Mouse (Mus musculus) adrenal gland, postnatal 14 days (tissue): Measurements from ENCODE around the gene Yju2. TPM values are rescaled to one million over a fixed set of nuclear protein-coding genes. Genes with fewer than 3 reads are reported as not detected.

Experiments used
- DNase-seq: peaks from one replicate; pipeline ENCODE4 v3.0.0; 2021; ENCODE audit warnings: mixed read lengths
- total RNA-seq: library from RNA; stranded (reverse); gene quantifications from 2 replicates; pipeline ENCODE4 v1.2.3, GENCODE M21; 2021

Gene Yju2
- total RNA-seq, 1 experiment from 2014 or later: 18.2 TPM

DNA sequence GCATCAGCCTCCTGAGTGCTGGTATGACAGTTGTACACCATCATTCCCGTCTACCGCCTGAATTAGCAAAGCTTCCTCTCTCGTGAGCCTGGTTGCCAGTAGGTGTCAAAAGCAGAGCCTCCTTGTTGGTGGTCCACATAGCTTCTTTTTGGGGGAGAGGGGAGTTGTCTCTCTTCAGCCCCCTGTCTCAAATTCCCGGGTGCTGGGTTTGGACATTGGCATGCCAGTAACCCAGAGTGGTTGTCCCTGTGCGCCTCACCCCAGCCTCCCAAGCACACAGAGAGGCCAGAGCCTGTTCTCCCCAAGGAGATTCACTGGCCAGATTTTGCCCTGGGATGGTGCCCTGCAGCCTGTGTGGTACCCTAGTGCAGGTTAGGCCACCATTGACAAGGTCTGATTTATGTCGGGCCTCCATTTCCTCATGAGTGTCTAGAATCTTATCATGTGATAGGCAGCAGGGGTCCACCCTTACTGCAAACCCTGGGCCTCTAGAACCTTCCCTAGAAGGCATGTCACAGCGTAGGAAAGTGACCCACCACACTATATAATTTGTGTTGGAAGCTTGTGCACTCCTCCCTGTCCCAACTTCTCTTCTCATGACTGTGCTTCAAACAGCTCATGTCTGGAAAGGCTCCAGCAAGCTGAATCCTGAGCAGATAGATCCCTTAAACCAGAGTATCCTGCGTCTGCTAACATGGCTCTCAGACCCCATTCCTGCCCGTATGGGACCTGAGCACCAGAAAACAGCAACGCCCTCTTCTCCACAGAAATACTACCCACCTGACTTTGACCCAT lies 1.2 kb downstream of the Yju2 start:
- DNase-seq: no peak

DNA sequence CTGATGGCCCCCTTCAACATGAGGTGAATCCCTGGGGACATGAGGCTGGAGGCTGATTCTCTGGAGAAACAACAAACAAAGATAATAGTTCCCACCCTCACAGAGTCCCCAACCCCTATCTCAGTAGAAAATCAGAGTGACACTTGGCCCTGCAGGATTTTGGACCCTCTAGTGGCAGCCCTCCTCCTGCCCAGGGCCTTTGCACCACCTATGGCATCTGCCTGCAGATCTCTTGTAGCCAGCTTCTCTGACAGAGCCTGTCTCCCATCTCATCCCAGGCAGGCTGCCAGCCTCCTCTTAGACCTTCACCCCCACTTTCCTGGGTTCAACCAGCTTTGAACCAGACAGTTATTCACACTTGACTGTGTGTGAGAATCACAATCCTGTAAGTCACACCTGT lies 1.9 kb downstream of the Yju2 start:
- no peak for DNase-seq

DNA sequence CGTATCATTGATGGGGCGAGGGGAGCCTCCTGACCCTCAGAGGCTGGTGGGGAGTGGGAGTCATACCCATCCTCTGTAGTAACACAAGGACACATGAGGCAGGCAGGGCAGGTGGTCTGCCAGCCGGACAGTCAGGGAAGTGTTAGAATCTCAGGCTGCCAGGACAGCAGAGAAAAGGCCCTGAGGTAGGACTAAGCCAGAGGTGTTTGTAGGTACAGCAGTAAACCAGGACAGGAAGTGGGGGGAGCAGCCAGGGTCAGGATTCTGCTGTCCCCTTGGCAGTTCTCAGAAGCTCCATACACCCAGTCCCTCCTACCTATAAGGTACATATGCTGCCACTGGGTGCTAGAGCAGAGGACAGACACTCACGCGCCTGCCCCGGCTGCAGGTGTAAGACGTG lies 2.7 kb downstream of the Yju2 start:
- no peak for DNase-seq

DNA sequence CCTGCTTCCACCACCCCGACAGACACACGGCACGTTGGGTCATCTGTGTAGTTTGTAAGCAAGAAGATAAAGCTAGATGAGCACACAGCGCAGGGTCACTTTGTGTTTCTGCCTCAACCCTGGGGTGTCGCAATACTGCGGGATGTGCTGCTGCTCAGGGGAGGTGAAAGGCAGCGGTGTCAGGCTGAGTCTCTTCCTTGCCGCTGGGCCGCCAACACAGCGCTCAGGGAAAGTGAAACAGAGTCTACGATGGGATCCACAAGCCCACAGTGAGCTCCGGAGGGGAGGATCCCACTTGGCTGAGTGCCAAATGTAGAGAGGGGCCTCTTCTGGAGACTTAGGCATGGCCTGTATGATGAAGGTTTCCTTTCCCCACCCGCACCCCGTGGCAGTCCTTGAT lies 4.3 kb downstream of the Yju2 start:
- no peak for DNase-seq

DNA sequence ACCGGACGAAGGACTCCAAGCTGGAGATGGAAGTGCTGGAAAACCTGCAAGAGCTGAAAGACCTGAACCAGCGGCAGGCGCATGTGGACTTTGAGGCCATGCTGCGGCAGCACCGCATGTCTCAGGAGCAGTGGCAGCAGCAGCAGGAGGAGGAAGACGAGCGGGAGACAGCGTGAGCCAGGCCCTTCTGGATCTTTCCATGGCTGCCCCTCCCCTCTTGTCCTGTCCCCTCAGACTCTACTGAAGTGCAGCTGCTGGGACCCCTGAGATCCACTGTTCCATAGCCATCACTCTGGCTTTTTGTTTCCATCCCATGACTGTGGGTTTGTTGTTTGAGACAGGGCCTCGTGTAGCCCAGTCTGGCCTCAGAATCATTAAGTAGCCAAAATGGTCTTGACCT lies 5.6 kb downstream of the Yju2 start:
- no peak for DNase-seq

DNA sequence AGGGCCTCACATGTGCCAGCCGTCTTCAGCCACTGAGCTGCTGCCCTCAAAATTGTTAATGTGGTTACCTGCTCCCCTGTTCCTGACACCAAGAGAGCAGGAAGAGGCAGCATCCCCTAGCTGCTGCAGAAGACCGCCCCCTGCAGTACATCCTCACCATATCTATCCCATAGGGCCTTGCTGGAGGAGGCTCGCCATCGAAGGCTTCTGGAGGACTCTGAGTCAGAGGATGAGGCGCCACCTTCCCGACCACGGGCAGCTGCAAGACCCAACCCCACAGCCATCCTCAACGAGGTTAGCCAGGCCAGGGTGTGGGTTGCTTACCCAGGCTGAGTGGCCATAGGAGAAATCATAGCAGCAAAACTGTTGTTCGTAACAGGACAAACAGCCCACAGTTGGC lies 6.1 kb downstream of the Yju2 start:
- no peak for DNase-seq

DNA sequence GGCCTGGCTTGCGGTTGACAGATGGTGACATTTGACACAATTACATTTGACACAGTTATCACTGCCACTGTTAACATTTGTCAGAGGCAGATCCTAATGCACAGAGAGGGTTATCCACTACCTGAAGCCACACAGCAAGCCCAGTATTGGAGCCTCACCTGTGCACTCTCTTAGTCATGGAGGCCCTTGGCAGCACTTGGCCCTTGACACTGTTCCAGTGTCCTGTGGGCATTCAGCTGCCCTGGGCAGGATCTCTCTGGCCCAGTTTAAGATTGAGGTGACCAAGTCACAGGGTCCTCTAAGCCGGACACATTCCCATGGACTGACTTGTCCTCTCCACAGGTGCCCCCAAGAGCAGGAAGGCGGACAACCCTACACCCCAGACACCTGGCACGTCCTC lies 8.3 kb downstream of the Yju2 start:
- no peak for DNase-seq

DNA sequence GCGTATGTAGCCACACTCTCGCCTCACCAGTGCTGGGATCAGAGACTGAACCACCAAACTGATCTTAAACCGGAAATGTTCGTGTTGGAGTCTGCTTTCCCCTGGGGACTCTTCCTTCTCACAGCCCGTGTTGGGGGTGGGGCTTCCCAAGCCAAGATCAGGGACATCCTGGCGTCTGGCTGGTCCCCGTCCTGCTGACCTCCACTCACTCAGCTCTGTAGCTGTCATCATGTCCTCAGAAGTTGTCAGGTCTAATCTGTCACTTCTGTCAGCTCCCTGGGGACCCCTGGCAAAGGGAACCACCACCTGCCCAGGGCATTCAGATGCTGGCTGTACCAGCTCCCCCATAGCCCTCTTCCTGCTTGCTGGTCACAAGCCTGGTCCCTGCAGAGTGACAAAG lies 9.3 kb downstream of the Yju2 start:
- no peak for DNase-seq

DNA sequence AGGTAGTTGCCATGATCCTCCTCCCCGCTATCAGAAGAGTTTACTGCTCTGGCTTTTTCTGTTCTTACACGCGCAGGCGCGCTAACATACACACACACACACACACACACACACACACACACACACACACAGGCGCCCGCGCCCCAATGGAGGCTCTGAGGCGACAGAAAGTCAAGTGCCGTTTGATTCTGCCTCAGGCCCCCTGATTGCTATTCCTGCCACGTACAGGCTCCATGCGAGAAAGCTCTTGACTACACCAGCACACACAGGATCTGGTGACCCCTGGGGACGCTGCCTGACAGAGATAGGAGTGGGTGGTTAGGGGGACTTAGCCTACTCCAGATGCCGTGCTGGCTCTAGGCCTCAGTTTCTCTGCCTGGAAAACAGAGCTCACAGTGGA lies 10.7 kb downstream of the Yju2 start:
- no peak for DNase-seq

DNA sequence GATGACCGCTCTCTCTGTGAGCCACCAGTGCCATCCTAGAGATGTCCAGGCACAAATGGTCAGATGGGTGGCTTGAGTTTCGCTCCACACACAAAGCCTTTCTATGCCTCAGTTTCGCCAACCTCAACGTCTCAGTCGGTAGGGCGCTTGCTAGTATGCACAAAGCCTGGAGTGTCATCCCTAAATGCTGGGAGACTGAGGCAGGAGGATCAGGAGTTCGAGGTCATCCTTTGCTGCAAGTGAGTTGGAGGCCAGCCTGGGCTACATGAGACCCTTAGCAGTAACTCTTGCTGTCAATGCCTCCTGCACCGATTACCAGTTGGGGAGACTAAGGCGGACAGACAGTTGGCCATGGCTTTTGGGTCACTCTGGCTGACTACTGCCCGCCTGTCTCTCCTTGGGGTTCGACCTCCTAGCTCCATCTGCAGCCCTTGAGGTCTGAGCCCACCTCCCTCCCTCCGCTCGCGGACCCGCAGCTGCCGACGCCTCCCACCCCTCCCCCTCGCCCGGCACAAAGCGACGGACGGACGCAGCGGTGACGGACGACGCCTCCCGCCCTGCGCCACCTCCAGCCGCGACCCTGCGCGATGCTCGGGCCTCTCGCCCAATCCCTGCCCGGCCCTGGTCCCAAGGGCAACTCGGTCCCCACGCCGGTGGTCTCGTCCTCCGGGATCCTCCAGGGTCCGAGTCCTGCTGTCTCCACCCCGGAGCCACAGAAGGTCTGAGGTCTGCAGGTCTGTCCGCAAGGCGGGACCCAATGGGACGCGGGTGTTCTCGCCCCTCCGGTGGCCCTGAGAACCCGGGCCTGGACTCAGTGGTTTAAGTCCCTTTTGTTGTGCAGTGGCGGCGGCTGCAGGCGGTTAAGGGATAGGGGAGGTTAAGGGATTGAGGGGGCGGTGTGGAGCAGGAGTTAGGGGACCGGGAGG lies 11.3 kb downstream of the Yju2 start, which contains the start of gene Shd:
TSS of gene Shd (plus strand) at position 502 of the 926 bp plus-strand sequence.
- DNase-seq: peak; percentile 61

DNA sequence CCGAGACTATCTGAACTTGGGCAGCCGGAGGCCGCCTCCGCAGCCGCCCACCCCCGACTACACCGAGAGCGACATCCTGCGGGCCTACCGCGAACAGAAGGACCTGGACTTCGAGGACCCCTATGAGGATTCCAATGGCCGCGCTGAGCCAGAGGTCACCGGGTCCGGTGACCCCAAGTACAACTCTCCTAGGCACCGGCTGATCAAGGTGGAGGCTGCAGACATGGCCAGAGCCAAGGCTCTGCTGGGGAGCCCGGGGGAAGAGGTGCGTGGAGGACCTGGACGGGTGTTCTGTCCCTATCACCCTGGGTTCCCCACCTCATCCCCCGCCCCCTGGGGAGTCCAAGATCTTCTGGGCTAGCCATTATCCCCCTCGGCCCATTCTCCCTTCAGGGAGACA lies 12.6 kb downstream of the Yju2 start:
- no peak for DNase-seq

DNA sequence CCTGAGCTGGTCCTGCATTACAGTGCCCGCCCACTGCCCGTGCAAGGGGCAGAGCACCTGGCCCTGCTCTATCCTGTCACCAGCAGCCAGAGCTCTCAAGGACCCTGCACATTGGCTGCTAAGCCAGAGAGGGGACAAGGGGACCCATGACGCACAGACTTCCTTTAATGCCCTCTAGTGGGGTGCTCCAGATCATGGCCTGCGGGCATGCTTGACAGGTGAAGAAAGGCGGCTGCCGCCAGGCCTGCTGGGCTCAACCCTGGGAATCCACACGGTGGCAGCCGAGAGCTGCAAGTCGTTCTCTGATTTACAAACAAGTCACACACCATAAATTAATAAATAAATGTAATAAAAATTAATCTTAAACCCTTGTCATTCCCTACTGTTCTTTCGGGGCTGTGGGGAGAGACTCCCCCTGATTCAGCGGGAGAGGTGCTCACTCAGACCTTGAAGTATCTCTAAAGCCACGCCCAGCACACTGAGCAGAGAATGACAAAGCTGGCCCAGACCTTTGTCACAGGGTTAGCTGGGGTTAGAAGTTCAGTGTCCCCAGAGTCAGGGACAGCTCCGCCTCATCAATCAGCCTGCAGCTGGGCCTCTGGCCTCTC lies 17.5 kb downstream of the Yju2 start:
- peak; percentile 91 for DNase-seq

DNA sequence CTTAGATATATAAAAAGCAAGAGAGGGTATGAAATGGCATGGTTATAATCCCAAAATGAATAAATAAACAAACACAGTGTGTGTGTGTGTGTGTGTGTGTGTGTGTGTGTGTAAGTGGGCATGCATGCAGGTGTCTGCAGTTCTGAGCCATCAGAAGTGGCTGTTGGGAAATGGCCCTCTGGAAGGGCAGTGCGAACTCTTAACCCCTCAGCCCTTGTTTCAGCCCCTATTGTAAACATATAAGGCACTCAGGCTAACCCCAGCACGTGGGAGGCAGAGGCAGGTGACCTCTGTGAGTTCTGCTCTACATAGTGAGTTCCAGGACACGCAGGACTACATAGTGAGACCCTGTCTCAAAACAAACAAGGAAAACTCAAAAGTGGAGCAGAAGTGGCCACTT lies 18.4 kb downstream of the Yju2 start:
- no peak for DNase-seq

DNA sequence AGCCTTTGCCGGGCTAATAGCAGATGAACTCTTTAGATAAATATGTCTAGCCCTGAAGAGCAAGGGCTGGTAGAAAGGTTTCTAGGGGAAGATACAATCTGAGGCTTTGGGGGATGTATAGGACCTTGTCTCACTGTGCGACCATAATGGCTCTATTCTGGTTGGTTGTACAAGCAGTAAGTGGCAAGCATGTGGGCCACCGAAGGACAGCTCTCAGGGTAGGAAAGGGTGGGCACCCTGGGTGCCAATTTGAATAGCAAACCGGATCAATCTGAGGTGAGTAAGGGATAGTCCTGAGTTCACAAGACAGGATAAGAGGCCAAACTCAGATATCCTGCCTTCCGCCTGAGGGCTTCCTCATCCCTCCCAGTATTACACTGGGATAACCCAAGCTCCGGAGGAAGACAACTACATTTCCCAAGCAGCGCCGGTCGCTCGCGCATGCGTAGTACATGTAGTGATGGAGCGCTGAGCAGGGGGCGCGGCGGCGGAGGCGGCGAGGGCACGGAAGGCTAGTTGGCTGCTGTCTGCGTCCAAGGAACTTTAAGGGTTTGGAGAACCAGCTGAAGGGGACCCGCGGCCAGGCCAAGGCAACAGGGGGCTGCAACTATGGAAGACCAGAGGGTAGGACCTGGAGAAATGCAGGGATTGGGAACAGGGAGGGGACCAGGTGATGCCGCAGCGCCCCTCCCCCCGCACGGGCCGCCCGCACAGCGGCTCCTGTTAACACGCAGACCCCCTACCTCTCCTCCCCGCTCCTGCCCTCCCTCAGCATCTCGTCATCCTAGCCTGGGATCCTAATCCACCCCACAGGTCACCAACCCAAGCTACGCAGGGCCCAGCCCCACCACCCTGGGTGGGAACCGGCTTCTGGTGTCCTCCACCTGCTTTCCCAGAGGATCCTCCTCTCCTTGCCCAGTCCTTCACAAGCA lies 27.4 kb downstream of the Yju2 start, which contains the start of gene Fsd1:
TSS of gene Fsd1 (plus strand) at position 480 of the 932 bp plus-strand sequence.
- peak; percentile 66 for DNase-seq

DNA sequence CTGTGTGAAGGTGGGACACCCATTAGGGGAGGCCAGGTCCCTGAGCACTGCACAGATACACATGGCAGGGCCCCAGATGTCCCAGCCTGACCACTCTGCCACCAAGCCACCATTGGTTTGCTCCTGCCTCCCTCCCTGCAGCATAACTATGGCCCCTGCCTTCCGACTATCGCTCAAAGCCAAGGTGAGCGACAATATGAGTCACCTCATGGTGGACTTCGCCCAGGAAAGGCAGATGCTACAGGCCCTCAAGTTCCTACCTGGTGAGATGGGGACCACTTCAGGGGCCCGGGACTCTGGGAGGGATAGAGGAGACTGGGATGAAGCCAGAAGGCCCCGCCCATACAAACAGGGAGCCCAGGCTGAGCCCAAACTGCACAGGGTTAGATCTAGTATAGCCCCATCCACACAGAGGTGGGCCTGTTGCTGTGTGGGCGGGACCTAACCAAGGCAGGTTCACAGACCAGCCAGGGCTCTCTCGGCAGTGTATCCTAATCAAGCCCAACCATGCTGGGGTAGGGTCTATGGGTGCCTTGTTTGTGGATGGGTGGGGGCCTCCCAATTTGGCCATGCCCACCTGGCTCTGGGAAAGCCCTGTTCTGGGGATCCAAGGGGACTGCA lies 31.5 kb downstream of the Yju2 start:
- no peak for DNase-seq

DNA sequence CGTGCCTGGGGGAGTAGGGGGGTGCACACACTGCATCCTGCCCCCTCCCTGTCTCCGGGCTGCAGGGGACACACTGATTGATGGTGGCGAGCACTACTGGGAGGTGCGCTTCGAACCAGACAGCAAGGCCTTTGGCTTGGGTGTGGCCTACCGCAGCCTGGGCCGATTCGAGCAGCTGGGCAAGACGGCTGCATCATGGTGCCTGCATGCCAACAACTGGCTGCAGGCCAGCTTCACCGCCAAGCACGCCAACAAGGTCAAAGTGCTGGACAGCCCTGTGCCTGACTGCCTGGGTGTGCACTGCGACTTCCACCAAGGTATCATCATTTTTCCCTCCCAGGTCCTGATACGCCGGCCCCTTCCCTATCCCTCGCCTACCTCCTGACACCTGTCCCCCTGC lies 37.1 kb downstream of the Yju2 start:
- peak; percentile 86 for DNase-seq

DNA sequence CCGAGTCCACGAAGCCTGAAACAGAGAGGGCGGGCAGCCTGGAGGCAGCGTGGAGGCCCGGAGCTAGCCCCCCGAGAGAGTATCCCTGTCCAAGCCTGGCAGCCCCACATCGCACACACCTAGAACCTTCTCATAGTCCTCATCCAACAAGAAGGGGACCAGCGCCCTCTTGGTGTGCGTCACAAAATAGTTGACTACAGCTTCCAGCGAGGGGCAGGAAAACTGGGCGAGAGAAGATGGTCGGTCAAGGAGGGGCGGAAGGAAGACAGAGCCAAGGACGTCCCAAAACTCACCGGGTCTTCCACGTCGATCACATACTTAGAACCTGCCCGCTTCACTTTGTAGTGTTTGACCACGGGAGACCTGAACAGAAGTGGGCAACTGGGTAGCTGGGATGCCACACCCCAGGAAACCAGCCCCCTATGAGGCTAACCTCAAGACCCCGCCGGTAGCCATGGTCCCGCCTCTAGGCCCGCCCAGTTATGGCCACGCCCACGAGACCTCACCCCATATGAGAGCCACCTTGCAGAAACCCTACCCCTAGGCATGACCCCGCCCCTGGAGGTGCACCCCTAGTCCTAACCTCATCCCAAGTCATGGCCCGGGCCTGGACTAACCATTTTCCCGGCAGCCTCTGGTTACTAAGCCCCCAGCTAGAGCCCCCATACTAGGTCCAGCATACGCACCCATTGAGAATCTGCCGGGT lies 41.0 kb downstream of the Yju2 start:
- DNase-seq: no peak

DNA sequence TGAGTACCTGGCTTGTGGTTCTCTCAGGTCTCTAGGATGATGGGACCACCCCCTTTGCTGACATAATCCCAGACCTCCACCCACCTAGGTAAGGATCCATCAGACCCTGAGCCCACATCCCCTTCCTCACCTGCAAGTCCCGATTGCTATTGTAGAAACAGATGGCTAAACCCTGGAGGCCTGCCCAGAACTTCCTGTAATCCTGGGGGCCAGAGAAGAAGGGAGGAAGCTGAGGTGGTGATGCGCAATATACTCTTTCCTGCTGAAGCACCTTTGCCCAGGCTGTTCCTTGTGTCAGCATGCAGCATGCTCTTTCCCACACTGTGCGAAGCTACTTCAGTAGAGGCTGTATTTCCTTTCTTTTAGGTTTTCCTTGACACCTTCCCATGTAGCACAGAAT lies 44.1 kb downstream of the Yju2 start:
- no peak for DNase-seq

DNA sequence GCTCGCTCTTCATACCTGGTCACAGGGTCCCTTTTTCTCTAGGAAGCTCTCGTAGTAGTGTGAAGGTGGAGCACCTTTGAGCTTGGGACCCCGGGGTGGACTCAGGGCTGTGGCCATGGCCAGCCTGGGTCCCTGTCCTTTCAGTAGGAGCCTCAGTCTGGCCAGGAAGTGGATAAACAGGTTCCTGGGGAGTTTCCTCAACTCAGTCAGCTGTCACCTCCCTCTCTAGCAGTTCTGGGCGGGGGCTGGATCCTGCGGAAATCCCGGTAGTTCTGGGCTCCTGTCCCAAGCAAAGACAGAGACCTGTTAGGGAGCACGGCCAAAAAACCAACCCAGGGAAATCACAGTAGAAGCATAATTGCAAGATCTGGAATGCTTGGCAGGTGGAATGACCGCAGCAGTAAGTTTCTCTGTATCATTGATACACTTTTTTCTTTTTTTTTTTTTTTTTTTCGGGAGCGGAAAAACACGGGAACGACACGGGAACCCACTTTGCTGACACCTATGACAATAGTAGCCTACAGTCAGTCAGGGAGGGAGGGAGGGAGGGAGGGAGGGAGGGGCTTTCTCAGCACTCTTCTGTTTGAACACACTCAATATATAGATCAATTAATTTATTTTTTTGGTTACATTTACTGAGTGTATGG lies 46.6 kb downstream of the Yju2 start, which contains the start of the genes Stap2 and Mpnd:
TSS of gene Stap2 (minus strand) at position 170 of the 647 bp plus-strand sequence.
TSS of gene Mpnd (plus strand) at position 297 of the 647 bp plus-strand sequence.
- peak; percentile 13 for DNase-seq

DNA sequence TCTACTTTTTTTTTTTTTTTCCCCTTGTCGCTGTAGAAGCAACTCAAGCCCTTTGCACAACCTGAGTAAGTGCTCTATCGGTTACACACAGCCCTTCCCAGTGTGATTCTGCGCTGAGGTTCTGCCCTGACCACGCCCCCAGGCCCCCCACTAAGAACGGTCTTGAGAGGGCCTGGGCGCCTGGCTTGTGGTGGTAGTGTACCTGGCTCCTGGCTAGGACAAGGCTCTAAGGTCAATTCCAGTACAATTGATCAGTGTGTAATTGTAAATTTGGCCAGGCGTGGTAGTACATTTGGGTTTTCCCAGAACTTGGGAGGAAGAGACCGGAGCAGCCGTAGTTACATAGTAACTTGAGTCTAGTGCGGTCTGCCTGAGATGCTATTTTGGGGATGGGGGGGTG lies 48.1 kb downstream of the Yju2 start:
- DNase-seq: no peak
